Mouse (Mus musculus): Measurements from ENCODE around the gene Apol9a.
"Not testable (repeated sequence)": the region's sequence is repeated elsewhere in the genome, so short reads cannot be mapped to it uniquely, and the experiment has no call there.

Apol9a gene

GRCm38 (mm10) chr15:77411035-77411434 is at the start of gene Apol9a:
TSS of gene Apol9a (minus strand) at chr15:77411135.
- DNase-seq (ENCODE audit: inconsistent ontology term), result not testable (repeated sequence)

- DNase-seq (ENCODE audit: inconsistent ontology term), result peak; percentile 9
Measured at GRCm38 (mm10) chr15:77449927-77450326, 39.0 kb upstream of the Apol9a start.

GRCm38 (mm10) chr15:77447392-77447791 is 36.5 kb upstream of the Apol9a start, which contains the start of gene Apol7b:
TSS of gene Apol7b (minus strand) at chr15:77447492.
- DNase-seq (ENCODE audit: inconsistent ontology term), result not testable (repeated sequence)

GRCm38 (mm10) chr15:77445668-77446067 is 34.7 kb upstream of the Apol9a start:
- not testable (repeated sequence) for DNase-seq (ENCODE audit: inconsistent ontology term)

GRCm38 (mm10) chr15:77444746-77445145 is 33.8 kb upstream of the Apol9a start:
- not testable (repeated sequence) for DNase-seq (ENCODE audit: inconsistent ontology term)

- DNase-seq (ENCODE audit: inconsistent ontology term), result not testable (repeated sequence)
Measured at GRCm38 (mm10) chr15:77428690-77429448, 17.9 kb upstream of the Apol9a start.

- peak; percentile 47 for DNase-seq (ENCODE audit: inconsistent ontology term)
Measured at GRCm38 (mm10) chr15:77422925-77423324, 12.0 kb upstream of the Apol9a start.

GRCm38 (mm10) chr15:77419657-77420056 is 8.7 kb upstream of the Apol9a start:
- DNase-seq (ENCODE audit: inconsistent ontology term), result not testable (repeated sequence)

GRCm38 (mm10) chr15:77416655-77417333 is 5.9 kb upstream of the Apol9a start:
- not testable (repeated sequence) for DNase-seq (ENCODE audit: inconsistent ontology term)

- not testable (repeated sequence) for DNase-seq (ENCODE audit: inconsistent ontology term)
Measured at GRCm38 (mm10) chr15:77415653-77416052, 4.7 kb upstream of the Apol9a start.

GRCm38 (mm10) chr15:77412695-77413094 is 1.8 kb upstream of the Apol9a start:
- DNase-seq (ENCODE audit: inconsistent ontology term), result not testable (repeated sequence)

- DNase-seq (ENCODE audit: inconsistent ontology term), result peak; percentile 44
Measured at GRCm38 (mm10) chr15:77406370-77406769, 4.6 kb downstream of the Apol9a start.

GRCm38 (mm10) chr15:77399027-77399426 is 11.9 kb downstream of the Apol9a start, which contains the start of gene Apol7a:
TSS of gene Apol7a (minus strand) at chr15:77399110.
- DNase-seq (ENCODE audit: inconsistent ontology term), result not testable (repeated sequence)

GRCm38 (mm10) chr15:77397450-77398132 is 13.3 kb downstream of the Apol9a start:
- DNase-seq (ENCODE audit: inconsistent ontology term), result not testable (repeated sequence)

- not testable (repeated sequence) for DNase-seq (ENCODE audit: inconsistent ontology term)
Measured at GRCm38 (mm10) chr15:77393832-77394231, 17.1 kb downstream of the Apol9a start.

- no peak for DNase-seq (ENCODE audit: inconsistent ontology term)
Measured at GRCm38 (mm10) chr15:77387462-77387861, 23.5 kb downstream of the Apol9a start.

GRCm38 (mm10) chr15:77384340-77385030 is 26.4 kb downstream of the Apol9a start:
- peak; percentile 7 for DNase-seq (ENCODE audit: inconsistent ontology term)

GRCm38 (mm10) chr15:77382880-77383279 is 28.1 kb downstream of the Apol9a start:
- DNase-seq (ENCODE audit: inconsistent ontology term), result no peak

GRCm38 (mm10) chr15:77382271-77382850 is 28.6 kb downstream of the Apol9a start:
- no peak for DNase-seq (ENCODE audit: inconsistent ontology term)

GRCm38 (mm10) chr15:77381481-77381880 is 29.5 kb downstream of the Apol9a start:
- no peak for DNase-seq (ENCODE audit: inconsistent ontology term)

- DNase-seq (ENCODE audit: inconsistent ontology term), result no peak
Measured at GRCm38 (mm10) chr15:77379921-77380320, 31.0 kb downstream of the Apol9a start.
